Mouse (Mus musculus) monocyte, adult 2 months (primary cell): Measurements from ENCODE around the gene Esrrb.

ENCODE experiments used
- DNase-seq, 2 experiments: peaks; one replicate each; pipeline ENCODE4 v3.0.0; 2022; ENCODE audit warnings: low spot score in 2 of 2, low read depth in 1 of 2

Esrrb gene

GRCm38 (mm10) chr12:86492822-86493221 lies 131.9 kb downstream of the Esrrb start:
- DNase-seq, result no peak

GRCm38 (mm10) chr12:86497126-86497525 lies 136.2 kb downstream of the Esrrb start:
- DNase-seq, result no peak

- DNase-seq, result no peak
These were observed 137.8 kb downstream of the Esrrb start for GRCm38 (mm10) chr12:86498765-86499164.

- no peak for DNase-seq
These were observed 140.8 kb downstream of the Esrrb start for GRCm38 (mm10) chr12:86501728-86502127.

GRCm38 (mm10) chr12:86503921-86504320 lies 143.0 kb downstream of the Esrrb start:
- DNase-seq, result no peak

- no peak for DNase-seq
These were observed 143.4 kb downstream of the Esrrb start for GRCm38 (mm10) chr12:86504321-86504720.

GRCm38 (mm10) chr12:86507741-86508140 lies 146.8 kb downstream of the Esrrb start:
- DNase-seq, result no peak

- DNase-seq, result no peak
These were observed 147.5 kb downstream of the Esrrb start for GRCm38 (mm10) chr12:86508313-86508988.

- DNase-seq, result no peak
These were observed 148.7 kb downstream of the Esrrb start for GRCm38 (mm10) chr12:86509295-86510279.

GRCm38 (mm10) chr12:86512335-86512734 lies 151.4 kb downstream of the Esrrb start:
- no peak for DNase-seq

GRCm38 (mm10) chr12:86513596-86513995 lies 152.7 kb downstream of the Esrrb start:
- no peak for DNase-seq

GRCm38 (mm10) chr12:86516602-86517001 lies 155.7 kb downstream of the Esrrb start:
- DNase-seq, result no peak

- no peak for DNase-seq
These were observed 156.8 kb downstream of the Esrrb start for GRCm38 (mm10) chr12:86517721-86518120.

- DNase-seq, result no peak
These were observed 157.8 kb downstream of the Esrrb start for GRCm38 (mm10) chr12:86518746-86519145.

- DNase-seq, result no peak
These were observed 173.4 kb downstream of the Esrrb start for GRCm38 (mm10) chr12:86534283-86534682.

GRCm38 (mm10) chr12:86537799-86538198 lies 176.9 kb downstream of the Esrrb start:
- DNase-seq, result no peak

GRCm38 (mm10) chr12:86538711-86539110 lies 177.8 kb downstream of the Esrrb start:
- no peak for DNase-seq

- no peak for DNase-seq
These were observed 178.6 kb downstream of the Esrrb start for GRCm38 (mm10) chr12:86539511-86539910.

- DNase-seq, result no peak
These were observed 186.9 kb downstream of the Esrrb start for GRCm38 (mm10) chr12:86547808-86548207.

- DNase-seq, result no peak
These were observed 192.1 kb downstream of the Esrrb start for GRCm38 (mm10) chr12:86553037-86553436.

- no peak for DNase-seq
These were observed 196.0 kb downstream of the Esrrb start for GRCm38 (mm10) chr12:86556796-86557517.
